Mouse (Mus musculus) activated CD4-positive, CD25-positive, alpha-beta regulatory T cell, adult 4 months (primary cell): ENCODE results near the gene Pdzd7. TPM values are rescaled to one million over a fixed set of nuclear protein-coding genes. Genes with fewer than 3 reads are reported as not detected.

ENCODE experiments used
- ATAC-seq: one replicate; pipeline ENCODE4 v1.8.0; 2017
- polyA plus RNA-seq, 2 experiments: library from polyadenylated mRNA; unstranded; fragments of 100-300 nt; shearing (Covaris generic); gene quantifications; one replicate each; pipeline ENCODE4 v1.2.1; 2017

Pdzd7 gene
- polyA plus RNA-seq, 2 experiments from 2014 or later = 0.32 TPM; not detected in 1

GRCm38 (mm10) chr19:44983366-44983765, 62.2 kb downstream of the Pdzd7 start:
- no peak for ATAC-seq

GRCm38 (mm10) chr19:44982477-44983115, 62.9 kb downstream of the Pdzd7 start:
- no peak for ATAC-seq

GRCm38 (mm10) chr19:44980787-44981186, 64.7 kb downstream of the Pdzd7 start:
- ATAC-seq = no peak

- ATAC-seq = no peak
Measured at GRCm38 (mm10) chr19:44977148-44977547, 68.4 kb downstream of the Pdzd7 start.

Other genes starting within 250 kb of the Pdzd7 start
- gene Slf2, start 114.6 kb downstream of the Pdzd7 start, polyA plus RNA-seq = 10 to 100 TPM; 19.6 to 23.0 TPM
- under 1 TPM in 1 of 2 experiments, not detected in 1; 0.24 TPM for gene Sema4g, start 56.6 kb downstream of the Pdzd7 start, polyA plus RNA-seq
- gene Twnk, start 40.1 kb downstream of the Pdzd7 start, polyA plus RNA-seq = 1 to 10 TPM; 4.2 to 9.3 TPM
- 10 to 100 TPM; 67.8 to 71.3 TPM for gene Mrpl43, start 39.3 kb downstream of the Pdzd7 start, polyA plus RNA-seq
- 1 to 10 TPM in 1 of 2 experiments, under 1 TPM in 1; 0.78 to 1.8 TPM for gene Lzts2, start 31.3 kb downstream of the Pdzd7 start, polyA plus RNA-seq
- 10 to 100 TPM; 84.1 to 92.7 TPM for gene Sfxn3, start 1.8 kb upstream of the Pdzd7 start, polyA plus RNA-seq
- gene Kazald1, start 29.5 kb upstream of the Pdzd7 start, polyA plus RNA-seq = under 1 TPM; 0.47 to 0.48 TPM
- not detected for gene Tlx1, start 105.0 kb upstream of the Pdzd7 start, polyA plus RNA-seq
- gene Lbx1, start 190.1 kb upstream of the Pdzd7 start, polyA plus RNA-seq = not detected